Mouse (Mus musculus) hindbrain, embryonic 13.5 days (tissue): ENCODE data around the gene Mex3a. TPM values are rescaled to one million over a fixed set of nuclear protein-coding genes. Genes with fewer than 3 reads are reported as not detected.

ENCODE experiments used
- ATAC-seq: fragments of 200-750 bp; cut with Nextera tagmentation; 2 replicates; pipeline ENCODE4 v1.8.0; 2017; ENCODE audit warnings: moderate TSS enrichment; ENCODE audit not compliant: low FRiP score
- H3K27ac ChIP-seq: fragments of 300-500 bp; sonication (generic); 2 replicates; pipeline ENCODE4 v1.5.1; 2015; ENCODE audit warnings: inconsistent platforms, mild to moderate bottlenecking, moderate library complexity
- H3K27me3 ChIP-seq: fragments of 300-500 bp; sonication (generic); 2 replicates; pipeline ENCODE4 v1.6.1; 2015; ENCODE audit warnings: mild to moderate bottlenecking, inconsistent platforms
- H3K36me3 ChIP-seq: fragments of 300-500 bp; sonication (generic); 2 replicates; pipeline ENCODE4 v1.6.1; 2015; ENCODE audit warnings: mild to moderate bottlenecking, inconsistent platforms
- H3K4me1 ChIP-seq: fragments of 300-500 bp; sonication (generic); replicated peaks from 2 replicates; pipeline ENCODE4 v1.6.1; 2015; ENCODE audit warnings: inconsistent platforms
- H3K4me2 ChIP-seq: fragments of 300-500 bp; sonication (generic); 2 replicates; pipeline ENCODE4 v1.6.1; 2015; ENCODE audit warnings: inconsistent platforms, mild to moderate bottlenecking, moderate library complexity
- H3K4me3 ChIP-seq: fragments of 300-500 bp; sonication (generic); 2 replicates; pipeline ENCODE4 v1.5.1; 2015; ENCODE audit warnings: mild to moderate bottlenecking, inconsistent platforms
- H3K9ac ChIP-seq: fragments of 300-500 bp; sonication (generic); 2 replicates; pipeline ENCODE4 v1.6.1; 2015; ENCODE audit warnings: mild to moderate bottlenecking, inconsistent platforms
- H3K9me3 ChIP-seq: fragments of 300-500 bp; sonication (generic); 2 replicates; pipeline ENCODE4 v1.6.1; 2016; ENCODE audit warnings: inconsistent platforms
- WGBS: fragments of 180-500 bp; shearing (Covaris S2); methylation state at CpG from one replicate; pipeline ENCODE4 v1.1.7; 2015; 5-methylcytosine and 5-hydroxymethylcytosine counted together
- polyA plus RNA-seq: library from polyadenylated mRNA; unstranded; fragments of >200 nt; fragmentation: Nextera tagmentation; extraction: Ambion mirVana; gene quantifications from 2 replicates; pipeline ENCODE4 v1.2.1, GENCODE M21; 2015

The Mex3a gene
- polyA plus RNA-seq, 1 experiment from 2014 or later = 40.0 TPM

GRCm38 (mm10) chr3:88555069-88555605, 22.9 kb downstream of the Mex3a start:
- WGBS = 86% methylated on average over 5 of the region's 5 CpGs
- no peaks in the 10 kb centered on the region for H3K27me3 ChIP-seq
- peaks cover 46% of the 10 kb centered on the region for H3K36me3 ChIP-seq
- peaks cover 34% of the 10 kb centered on the region for H3K4me1 ChIP-seq
- peak overlapping the region; percentile 58 for H3K9ac ChIP-seq
- peak overlapping the region; percentile 82 for H3K4me2 ChIP-seq
- H3K9me3 ChIP-seq = no peaks in the 10 kb centered on the region
- peak overlapping the region; percentile 84 for H3K4me3 ChIP-seq
- no peak overlapping the region for H3K27ac ChIP-seq
- no peak for ATAC-seq

GRCm38 (mm10) chr3:88555731-88556130, 23.5 kb downstream of the Mex3a start:
- 0 out of 2 replicates have a peak overlapping the region, but pooled peaks have one; percentile 82 for H3K4me2 ChIP-seq
- H3K27ac ChIP-seq = no peak overlapping the region
- H3K36me3 ChIP-seq = peaks cover 52% of the 10 kb centered on the region
- no peaks in the 10 kb centered on the region for H3K9me3 ChIP-seq
- 99% methylated on average over 6 of the region's 6 CpGs for WGBS
- peaks cover 32% of the 10 kb centered on the region for H3K4me1 ChIP-seq
- H3K9ac ChIP-seq = peak overlapping the region; percentile 58
- no peak for ATAC-seq
- no peaks in the 10 kb centered on the region for H3K27me3 ChIP-seq
- H3K4me3 ChIP-seq = no peak overlapping the region

GRCm38 (mm10) chr3:88556616-88557015, 24.4 kb downstream of the Mex3a start:
- H3K9me3 ChIP-seq = no peaks in the 10 kb centered on the region
- WGBS = 97% methylated on average over 8 of the region's 8 CpGs
- ATAC-seq = no peak
- H3K36me3 ChIP-seq = peaks cover 61% of the 10 kb centered on the region
- no peak overlapping the region for H3K4me3 ChIP-seq
- H3K27ac ChIP-seq = no peak overlapping the region
- no peak overlapping the region for H3K9ac ChIP-seq
- no peaks in the 10 kb centered on the region for H3K27me3 ChIP-seq
- no peak overlapping the region for H3K4me2 ChIP-seq
- H3K4me1 ChIP-seq = peaks cover 25% of the 10 kb centered on the region

GRCm38 (mm10) chr3:88559596-88559995, 27.4 kb downstream of the Mex3a start:
- no peaks in the 10 kb centered on the region for H3K27me3 ChIP-seq
- H3K27ac ChIP-seq = no peak overlapping the region
- H3K36me3 ChIP-seq = peaks cover 90% of the 10 kb centered on the region
- H3K4me2 ChIP-seq = no peak overlapping the region
- H3K4me1 ChIP-seq = peaks cover 28% of the 10 kb centered on the region
- H3K9ac ChIP-seq = no peak overlapping the region
- no peak overlapping the region for H3K4me3 ChIP-seq
- no peak for ATAC-seq
- WGBS = 93% methylated on average over 9 of the region's 9 CpGs
- H3K9me3 ChIP-seq = no peaks in the 10 kb centered on the region

- Histone ChIP-seq H3K9ac (no peak overlapping the region), H3K4me3 (no peak overlapping the region), H3K27me3 (no peaks in the 10 kb centered on the region), H3K9me3 (no peaks in the 10 kb centered on the region), H3K4me2 (no peak overlapping the region), H3K4me1 (peaks cover 16% of the 10 kb centered on the region), H3K27ac (no peak overlapping the region), H3K36me3 (peaks cover 97% of the 10 kb centered on the region)
- 64% methylated on average over 4 of the region's 4 CpGs for WGBS
- ATAC-seq = no peak
Measured at GRCm38 (mm10) chr3:88561989-88562388, 29.8 kb downstream of the Mex3a start.

- Histone ChIP-seq H3K27ac (0 out of 2 replicates have a peak overlapping the region, but pooled peaks have one; percentile 44), H3K4me1 (peaks cover 16% of the 10 kb centered on the region), H3K9me3 (no peaks in the 10 kb centered on the region), H3K27me3 (no peaks in the 10 kb centered on the region), H3K9ac (0 out of 2 replicates have a peak overlapping the region, but pooled peaks have one; percentile 1), H3K4me3 (no peak overlapping the region), H3K4me2 (no peak overlapping the region), H3K36me3 (peaks cover 98% of the 10 kb centered on the region)
- ATAC-seq = no peak
- WGBS = 30% methylated on average over 4 of the region's 4 CpGs
Measured at GRCm38 (mm10) chr3:88563442-88563841, 31.2 kb downstream of the Mex3a start.

- 81% methylated on average over 7 of the region's 7 CpGs for WGBS
- 0 out of 2 replicates have a peak overlapping the region, but pooled peaks have one; percentile 8 for H3K27ac ChIP-seq
- H3K9ac ChIP-seq = no peak overlapping the region
Measured at GRCm38 (mm10) chr3:88563966-88564365, 31.8 kb downstream of the Mex3a start.

GRCm38 (mm10) chr3:88566116-88566515, 33.9 kb downstream of the Mex3a start:
- H3K9me3 ChIP-seq = no peaks in the 10 kb centered on the region
- H3K4me1 ChIP-seq = peaks cover 16% of the 10 kb centered on the region
- H3K27me3 ChIP-seq = no peaks in the 10 kb centered on the region
- no peak overlapping the region for H3K4me2 ChIP-seq
- H3K9ac ChIP-seq = no peak overlapping the region
- no peak overlapping the region for H3K27ac ChIP-seq
- WGBS = 96% methylated on average over 3 of the region's 3 CpGs
- peaks cover 93% of the 10 kb centered on the region for H3K36me3 ChIP-seq
- H3K4me3 ChIP-seq = no peak overlapping the region
- no peak for ATAC-seq

More at GRCm38 (mm10) chr3:88563966-88564365, 31.8 kb downstream of the Mex3a start:
- Histone ChIP-seq H3K4me3 (no peak overlapping the region), H3K36me3 (peaks cover 98% of the 10 kb centered on the region), H3K9me3 (no peaks in the 10 kb centered on the region), H3K27me3 (no peaks in the 10 kb centered on the region), H3K4me2 (no peak overlapping the region), H3K4me1 (peaks cover 16% of the 10 kb centered on the region)
- no peak for ATAC-seq

GRCm38 (mm10) chr3:88566536-88567061, 34.4 kb downstream of the Mex3a start:
- Histone ChIP-seq H3K4me2 (no peak overlapping the region), H3K27me3 (no peaks in the 10 kb centered on the region), H3K27ac (no peak overlapping the region), H3K4me1 (peaks cover 16% of the 10 kb centered on the region), H3K36me3 (peaks cover 88% of the 10 kb centered on the region), H3K9ac (no peak overlapping the region), H3K4me3 (no peak overlapping the region), H3K9me3 (no peaks in the 10 kb centered on the region)
- ATAC-seq = no peak
- 94% methylated on average over 4 of the region's 4 CpGs for WGBS

- WGBS = 98% methylated on average over 6 of the region's 6 CpGs
Measured at GRCm38 (mm10) chr3:88567892-88568291, 35.7 kb downstream of the Mex3a start.

GRCm38 (mm10) chr3:88568615-88569014, 36.4 kb downstream of the Mex3a start:
- Histone ChIP-seq H3K4me1 (0 out of 2 replicates have a peak, but pooled peaks cover 2% of the 10 kb centered on the region), H3K36me3 (peaks cover 68% of the 10 kb centered on the region), H3K9ac (no peak overlapping the region), H3K27ac (no peak overlapping the region), H3K9me3 (no peaks in the 10 kb centered on the region), H3K27me3 (no peaks in the 10 kb centered on the region), H3K4me2 (no peak overlapping the region), H3K4me3 (no peak overlapping the region)
- ATAC-seq = no peak
- 93% methylated on average over 2 of the region's 2 CpGs for WGBS

More at GRCm38 (mm10) chr3:88567892-88568291, 35.7 kb downstream of the Mex3a start:
- Histone ChIP-seq H3K9ac (no peak overlapping the region), H3K36me3 (peaks cover 75% of the 10 kb centered on the region), H3K27ac (no peak overlapping the region), H3K4me2 (no peak overlapping the region), H3K9me3 (no peaks in the 10 kb centered on the region), H3K27me3 (no peaks in the 10 kb centered on the region), H3K4me3 (no peak overlapping the region), H3K4me1 (peaks cover 9% of the 10 kb centered on the region; the same call in 1 of the 2 replicates)
- ATAC-seq = no peak

GRCm38 (mm10) chr3:88569093-88569492, 36.9 kb downstream of the Mex3a start:
- H3K27ac ChIP-seq = no peak overlapping the region
- peaks cover 63% of the 10 kb centered on the region for H3K36me3 ChIP-seq
- ATAC-seq = no peak
- H3K9me3 ChIP-seq = no peaks in the 10 kb centered on the region
- no peak overlapping the region for H3K4me2 ChIP-seq
- H3K9ac ChIP-seq = no peak overlapping the region
- no peaks in the 10 kb centered on the region for H3K4me1 ChIP-seq
- no peak overlapping the region for H3K4me3 ChIP-seq
- H3K27me3 ChIP-seq = no peaks in the 10 kb centered on the region
- 100% methylated on average over 2 of the region's 2 CpGs for WGBS

- H3K4me3 ChIP-seq = no peak overlapping the region
- no peak for ATAC-seq
- no peaks in the 10 kb centered on the region for H3K4me1 ChIP-seq
- H3K9me3 ChIP-seq = no peaks in the 10 kb centered on the region
- no peak overlapping the region for H3K4me2 ChIP-seq
- H3K9ac ChIP-seq = no peak overlapping the region
- WGBS = 95% methylated on average over 5 of the region's 5 CpGs
- no peak overlapping the region for H3K27ac ChIP-seq
- no peaks in the 10 kb centered on the region for H3K27me3 ChIP-seq
- peaks cover 57% of the 10 kb centered on the region for H3K36me3 ChIP-seq
Measured at GRCm38 (mm10) chr3:88569694-88570093, 37.5 kb downstream of the Mex3a start.
